Mouse (Mus musculus) ES-E14 (cell line): ENCODE measurements around the gene Palb2.

Source experiments
- HCFC1 ChIP-seq: IDR thresholded peaks from 2 replicates; pipeline ENCODE4 v1.6.1; 2012; ENCODE audit warnings: low read length, inconsistent platforms, borderline replicate concordance; ENCODE audit not compliant: insufficient read depth
- MAFK ChIP-seq: IDR thresholded peaks from 2 replicates; pipeline ENCODE4 v1.6.1; 2014; ENCODE audit warnings: mild to moderate bottlenecking, low read depth, low read length, inconsistent platforms; ENCODE audit not compliant: insufficient read depth

GRCm38 (mm10) chr7:122152473-122152872 is 19.7 kb upstream of the Palb2 start:
- TF ChIP-seq MAFK: no peak
- TF ChIP-seq HCFC1: no peak
